Mouse (Mus musculus) megakaryocyte, adult 5-6 weeks (primary cell): ENCODE results near the gene Spag16. TPM values are rescaled to one million over a fixed set of nuclear protein-coding genes. Genes with fewer than 3 reads are reported as not detected.

Experiments used
- ATAC-seq: 2 replicates; pipeline ENCODE4 v1.8.0; 2016; ENCODE audit warnings: mild to moderate bottlenecking, inconsistent platforms; ENCODE audit not compliant: poor library complexity, severe bottlenecking
- total RNA-seq, 2 experiments: library from RNA; stranded (forward) in 1 of 2; stranded (reverse) in 1 of 2; fragments of 153-499, 151-499 nt in 1 of 2; fragments of 221-1000, 200-1000 nt in 1 of 2; gene quantifications; 2 replicates each; pipeline versions ENCODE4 v1.2.3 to v1.2.4; 2015 to 2017

Gene Spag16
- total RNA-seq, 2 experiments from 2014 or later: not detected

- no peak for ATAC-seq
Observed at GRCm38 (mm10) chr1:70082208-70082878, 255.6 kb downstream of the Spag16 start.

DNA sequence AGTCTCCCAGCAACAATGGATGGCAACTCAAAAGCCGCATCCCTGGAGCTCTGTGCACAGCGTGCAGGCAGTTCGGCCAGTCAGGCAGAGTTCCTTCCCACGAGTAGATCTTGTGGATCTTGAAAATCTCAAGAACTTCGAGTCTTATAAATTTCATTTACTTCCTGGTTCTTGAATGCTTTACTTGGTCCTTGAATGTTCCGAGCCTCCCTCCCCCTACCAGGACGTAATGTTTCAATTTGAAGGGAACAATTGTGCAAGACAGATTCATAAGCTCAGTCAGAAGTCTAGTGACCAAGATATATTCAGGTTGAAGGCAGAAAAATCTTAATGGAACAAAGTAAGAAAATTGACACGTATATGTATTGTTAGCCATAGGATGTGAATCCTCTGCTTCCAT lies 277.9 kb downstream of the Spag16 start:
- no peak for ATAC-seq

- ATAC-seq: no peak
Observed at GRCm38 (mm10) chr1:70116212-70116982, 289.6 kb downstream of the Spag16 start.

GRCm38 (mm10) chr1:70128035-70128434 lies 301.3 kb downstream of the Spag16 start:
- ATAC-seq: no peak

- no peak for ATAC-seq
Observed at GRCm38 (mm10) chr1:70135547-70135946, 308.8 kb downstream of the Spag16 start.

- no peak for ATAC-seq
Observed at GRCm38 (mm10) chr1:70165343-70166158, 338.8 kb downstream of the Spag16 start.

- no peak for ATAC-seq
Observed at GRCm38 (mm10) chr1:70180123-70180741, 353.5 kb downstream of the Spag16 start.

- no peak for ATAC-seq
Observed at GRCm38 (mm10) chr1:70264815-70265214, 438.0 kb downstream of the Spag16 start.

GRCm38 (mm10) chr1:70265920-70266505 lies 439.2 kb downstream of the Spag16 start:
- ATAC-seq: no peak

- no peak for ATAC-seq
Observed at GRCm38 (mm10) chr1:70270139-70270538, 443.4 kb downstream of the Spag16 start.

DNA sequence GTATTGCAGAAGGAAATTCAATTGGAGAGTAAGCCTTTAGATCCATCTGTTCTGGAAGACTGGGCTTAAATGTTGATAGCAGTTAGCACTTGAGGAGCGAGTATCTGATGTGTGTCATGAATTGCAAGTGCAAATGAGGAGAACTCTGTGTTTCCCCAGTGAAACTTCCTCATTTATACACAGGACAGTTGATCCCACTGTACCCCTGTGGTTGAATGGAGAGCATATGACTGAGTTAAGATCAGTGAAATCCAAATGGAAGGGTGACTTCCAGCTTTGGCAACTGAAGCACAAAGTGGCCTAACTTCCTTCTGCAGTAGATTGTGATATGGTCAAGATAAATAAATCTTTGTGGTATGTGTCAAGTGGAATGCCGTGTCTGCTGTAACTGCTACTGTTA lies 446.0 kb downstream of the Spag16 start:
- ATAC-seq: no peak

DNA sequence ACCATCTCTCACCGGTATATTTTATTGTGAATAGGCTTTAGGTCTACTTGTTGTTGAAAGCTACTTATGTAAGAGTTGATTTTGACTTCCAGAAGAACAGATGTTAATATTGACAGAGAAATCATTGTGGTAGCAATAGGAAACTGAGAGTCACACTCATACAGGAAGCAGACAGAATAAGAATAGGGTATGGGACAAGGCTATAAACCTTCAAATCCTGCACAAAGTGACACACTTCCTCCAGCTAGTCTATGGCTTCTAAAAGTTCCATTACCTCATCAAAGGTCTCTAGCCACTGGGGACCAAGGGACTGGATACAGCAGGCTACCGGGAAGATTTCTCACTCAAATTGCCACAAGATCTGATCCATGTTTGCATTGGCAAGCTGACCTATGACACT lies 452.5 kb downstream of the Spag16 start:
- ATAC-seq: no peak

- ATAC-seq: no peak
Observed at GRCm38 (mm10) chr1:70283388-70283787, 456.6 kb downstream of the Spag16 start.

DNA sequence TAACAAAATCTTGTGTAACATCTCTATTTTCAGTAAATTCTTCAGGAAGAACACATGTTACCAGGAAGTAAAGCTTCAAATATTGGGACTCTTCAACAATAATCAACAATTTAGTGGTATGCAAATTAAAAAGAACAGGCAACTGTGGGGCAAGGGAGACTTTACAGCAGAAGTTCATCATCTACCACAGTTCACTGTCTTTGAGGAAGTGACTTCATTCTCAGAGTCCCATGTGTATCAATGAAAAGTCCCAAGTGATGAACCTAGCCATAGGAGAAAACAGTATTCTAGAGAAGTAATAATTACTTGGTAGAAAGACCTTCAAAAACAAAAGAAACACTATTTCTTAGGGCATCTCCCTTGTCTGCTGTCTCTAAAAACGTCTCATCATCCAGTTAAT lies 457.4 kb downstream of the Spag16 start:
- no peak for ATAC-seq

GRCm38 (mm10) chr1:70316128-70316765 lies 489.5 kb downstream of the Spag16 start:
- ATAC-seq: no peak

DNA sequence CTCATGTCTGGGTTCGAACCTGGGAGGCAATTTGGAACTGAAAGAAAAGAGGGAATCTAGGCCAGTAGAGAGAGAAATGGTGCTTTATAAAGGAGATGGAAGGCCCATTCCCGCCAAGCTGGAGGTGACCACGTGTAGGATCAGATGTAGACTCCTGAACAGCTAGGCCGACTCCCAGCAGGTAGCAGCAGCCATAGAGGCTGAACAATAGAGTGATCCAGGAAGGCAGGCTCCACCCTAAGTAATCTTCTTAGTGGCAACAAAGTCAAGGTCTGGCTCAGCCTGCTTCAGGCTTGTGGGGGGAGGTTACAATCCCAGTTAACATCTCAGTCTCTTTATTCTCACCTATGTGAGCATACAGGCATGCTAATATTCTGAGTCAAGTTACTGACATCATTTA lies 494.2 kb downstream of the Spag16 start:
- no peak for ATAC-seq

- ATAC-seq: no peak
Observed at GRCm38 (mm10) chr1:70346179-70346578, 519.4 kb downstream of the Spag16 start.

GRCm38 (mm10) chr1:70351371-70351770 lies 524.6 kb downstream of the Spag16 start:
- ATAC-seq: no peak

DNA sequence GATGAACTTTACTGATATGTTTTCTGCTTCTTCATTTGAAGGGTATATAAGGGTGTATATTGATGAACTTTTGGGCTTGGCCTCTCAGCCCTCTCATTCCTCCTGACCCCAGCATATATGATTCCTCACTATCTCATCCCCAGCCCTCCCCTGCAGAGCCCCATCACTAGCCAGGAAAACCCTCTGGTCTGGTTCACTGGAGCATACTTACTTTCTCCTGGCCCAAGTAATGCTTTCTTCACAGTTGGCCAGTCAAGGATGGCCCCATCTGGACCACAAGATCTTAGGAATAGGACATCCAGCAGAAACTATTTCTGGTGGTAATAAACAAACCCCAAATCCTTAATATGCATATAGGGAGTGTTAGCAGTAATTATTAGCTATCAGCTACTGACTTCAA lies 527.2 kb downstream of the Spag16 start:
- no peak for ATAC-seq

DNA sequence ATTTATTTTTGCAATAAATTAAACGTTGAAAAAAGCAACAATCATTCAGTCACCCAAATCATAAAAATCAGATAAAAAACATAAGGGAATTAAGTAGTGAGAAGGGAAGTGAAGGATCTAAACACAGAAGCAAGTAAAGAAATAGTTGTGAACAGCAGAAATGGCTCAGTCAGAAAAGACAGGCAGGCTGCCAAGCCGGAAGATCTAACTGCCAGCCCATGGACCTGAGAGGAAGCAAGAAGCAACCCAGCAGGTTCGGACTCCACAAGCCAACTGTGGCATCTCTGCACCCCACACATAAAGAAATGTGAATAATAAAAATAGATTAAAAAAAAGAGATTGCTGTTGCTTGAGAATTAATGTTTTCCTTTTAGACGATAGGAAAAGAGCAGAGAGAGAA lies 545.0 kb downstream of the Spag16 start:
- no peak for ATAC-seq
